In genomic region chr9:22438826-22439225, GRCm38 (mm10) we compare ENCODE assay signal across 26 mouse cellular contexts. TPM values are rescaled to one million over a fixed set of nuclear protein-coding genes. Genes with fewer than 3 reads are reported as not detected.
"Had no signal": no experiment of that assay in that cellular context is flagged by ENCODE, and none has a peak within 500 bp of the region (broad histone marks: within the 10 kb centered on the region; RNA-seq: fewer than 3 reads in every experiment).

No protein-coding gene starts in this region.

- H3K9ac ChIP-seq: limb, embryonic 13.5 days; liver, embryonic 15.5 days; lung, embryonic 14.5 days; midbrain, embryonic 12.5 days had no signal

- DNase-seq: kidney, adult 18-20 months; kidney, postnatal 10 days; kidney, postnatal 36 days; lung, embryonic 14.5 days; thymus, adult 2 months; thymus, postnatal 14 days; thymus, postnatal 4 days had no signal

- H3K27ac ChIP-seq: limb, embryonic 10.5 days; limb, embryonic 13.5 days; liver, embryonic 15.5 days; macrophage; midbrain, embryonic 12.5 days had no signal

- H3K9me3 ChIP-seq: limb, embryonic 10.5 days; limb, embryonic 13.5 days; liver, embryonic 15.5 days; midbrain, embryonic 12.5 days had no signal

- H3K27me3 ChIP-seq: limb, embryonic 13.5 days; liver, embryonic 15.5 days; midbrain, embryonic 12.5 days had no signal

- H3K4me3 ChIP-seq: limb, embryonic 10.5 days; limb, embryonic 13.5 days; liver, embryonic 15.5 days; midbrain, embryonic 12.5 days had no signal

- H3K4me1 ChIP-seq: limb, embryonic 10.5 days; limb, embryonic 13.5 days; liver, embryonic 15.5 days; midbrain, embryonic 12.5 days had no signal

- H3K36me3 ChIP-seq: liver, embryonic 15.5 days had no signal

- ATAC-seq: intestine, embryonic 16.5 days; lung, postnatal 0 days; midbrain, embryonic 16.5 days had no signal

- H3K4me2 ChIP-seq: limb, embryonic 13.5 days; liver, embryonic 15.5 days; lung, embryonic 14.5 days; midbrain, embryonic 12.5 days had no signal

RNA-seq across cellular contexts. Expression of gene Gm17545, which starts 15.3 kb away (rescaled TPM):
- total RNA-seq: layer of hippocampus, postnatal 25 days; left cerebral cortex, adult 18-20 months; left cerebral cortex, postnatal 25 days; liver, adult 2 months; megakaryocyte, adult 5-6 weeks had no signal
- polyA plus RNA-seq: intestine, embryonic 16.5 days; kidney, embryonic 14.5 days; limb, embryonic 10.5 days; limb, embryonic 13.5 days; liver, adult 2 months; liver, embryonic 15.5 days; lung, embryonic 14.5 days; lung, postnatal 0 days; macrophage; midbrain, embryonic 12.5 days; midbrain, embryonic 16.5 days; neural tube, embryonic 11.5 days; neural tube, embryonic 14.5 days; small intestine, adult 2 months; spleen, adult 2 months; stomach, embryonic 16.5 days; thymus, adult 2 months had no signal
